Mouse (Mus musculus): Measurements from ENCODE around the gene B3gnt7. TPM values are rescaled to one million over a fixed set of nuclear protein-coding genes. Genes with fewer than 3 reads are reported as not detected.

Gene B3gnt7
- total and polyA plus RNA-seq, 2 experiments: 0.31 TPM; not detected in 1

DNA sequence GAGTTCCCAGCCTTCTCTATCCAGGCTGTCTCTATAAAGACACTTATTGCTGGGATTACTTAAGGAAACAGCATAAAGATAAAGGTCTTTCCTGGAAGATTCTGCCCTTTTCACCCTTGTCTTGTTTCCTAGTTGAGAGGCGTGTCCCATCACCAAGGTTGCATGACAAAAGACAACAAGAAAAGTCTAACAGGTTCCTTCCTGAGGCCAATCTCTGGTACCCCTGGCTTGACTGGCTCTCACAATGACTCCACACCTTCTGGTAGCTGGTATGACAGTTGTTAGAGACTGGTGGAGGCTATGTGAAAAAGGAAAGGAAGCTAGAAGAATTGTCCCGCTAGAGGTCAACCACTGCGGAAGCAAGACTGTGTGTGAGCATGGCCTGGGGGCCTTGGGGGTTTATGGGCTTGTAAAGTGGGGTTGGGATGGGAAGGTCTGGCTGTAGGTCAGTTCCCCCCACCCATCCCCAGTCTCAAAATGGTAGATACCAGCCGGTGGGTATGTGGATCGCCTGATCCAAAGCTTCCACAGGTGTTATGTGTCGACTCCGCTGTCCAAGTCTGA lies 6.7 kb downstream of the B3gnt7 start:
- Histone ChIP-seq H3K27ac (replicated peaks; ENCODE audit: insufficient read depth, low read depth, low read length) (no peak overlapping the region), H3K36me3 (ENCODE audit: control insufficient read depth, insufficient read depth, low read length) (no peaks in the 10 kb centered on the region), H3K4me3 (ENCODE audit: insufficient read depth, low read depth, low read length) (no peak overlapping the region), H3K79me2 (ENCODE audit: control insufficient read depth, insufficient read depth, low read length) (no peaks in the 10 kb centered on the region), H3K4me1 (ENCODE audit: control insufficient read depth, insufficient read depth, low read length) (no peaks in the 10 kb centered on the region), H3K9ac (ENCODE audit: low read depth, low read length) (no peak overlapping the region), H3K27me3 (ENCODE audit: control insufficient read depth, insufficient read depth, low read length) (peaks cover 2% of the 10 kb centered on the region; the same call in 1 of the 2 replicates)
- WGBS: 90% methylated on average over 7 of the region's 7 CpGs
- no peak for DNase-seq (ENCODE audit: extremely low read depth, low read depth, low spot score)
- no peak for TF ChIP-seq POLR2A (IDR thresholded peaks at IDR 0.05; ENCODE audit: extremely low read depth, insufficient read depth, low read length)
- TF ChIP-seq CTCF (IDR thresholded peaks at IDR 0.05; ENCODE audit: low read depth, low read length): no peak

DNA sequence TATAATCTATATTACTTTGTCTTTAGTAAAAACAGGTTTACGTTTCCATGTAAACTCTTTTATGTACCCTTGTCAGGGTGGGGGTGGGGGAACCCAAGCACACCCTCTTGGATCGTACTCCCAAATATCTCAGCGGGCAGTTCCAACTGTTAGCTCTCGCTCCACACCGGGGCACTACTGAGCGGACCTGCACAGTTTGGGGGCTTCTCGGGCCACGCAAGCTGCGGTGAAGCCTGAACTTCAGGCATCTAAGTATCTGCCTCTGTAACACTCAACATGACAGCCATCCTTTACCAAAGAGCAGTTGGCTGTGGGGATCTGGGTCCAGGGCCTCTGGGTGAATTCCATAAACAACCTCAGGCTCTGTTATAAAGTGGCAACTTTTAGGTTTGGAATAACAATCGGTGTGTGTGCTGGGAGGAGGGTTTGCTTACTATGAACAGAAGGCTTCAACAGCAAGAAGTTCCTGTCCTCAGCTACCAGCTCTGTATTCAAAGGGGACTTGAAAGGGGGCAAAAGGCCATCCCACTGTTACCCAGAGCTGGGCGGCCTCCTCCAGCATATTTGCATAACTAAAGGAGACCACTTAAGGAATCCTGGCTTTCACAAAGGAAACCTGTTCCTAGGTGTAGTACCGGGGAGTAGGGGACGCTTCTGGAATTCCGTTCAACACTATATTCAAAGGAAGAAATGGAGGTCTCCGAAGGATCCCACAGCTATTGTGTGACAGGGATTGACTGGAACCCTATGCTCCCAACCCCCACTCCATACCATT lies 8.1 kb downstream of the B3gnt7 start:
- H3K4me3 ChIP-seq (ENCODE audit: insufficient read depth, low read depth, low read length): no peak overlapping the region
- no peaks in the 10 kb centered on the region for H3K36me3 ChIP-seq (ENCODE audit: control insufficient read depth, insufficient read depth, low read length)
- H3K79me2 ChIP-seq (ENCODE audit: control insufficient read depth, insufficient read depth, low read length): no peaks in the 10 kb centered on the region
- no peak overlapping the region for H3K9ac ChIP-seq (ENCODE audit: low read depth, low read length)
- 72% methylated on average over 15 of the region's 15 CpGs for WGBS
- H3K4me1 ChIP-seq (ENCODE audit: control insufficient read depth, insufficient read depth, low read length): no peaks in the 10 kb centered on the region
- H3K27ac ChIP-seq (replicated peaks; ENCODE audit: insufficient read depth, low read depth, low read length): no peak overlapping the region
- TF ChIP-seq POLR2A (IDR thresholded peaks at IDR 0.05; ENCODE audit: extremely low read depth, insufficient read depth, low read length) (no peak), CTCF (IDR thresholded peaks at IDR 0.05; ENCODE audit: low read depth, low read length) (no peak)
- no peak for DNase-seq (ENCODE audit: extremely low read depth, low read depth, low spot score)
- H3K27me3 ChIP-seq (ENCODE audit: control insufficient read depth, insufficient read depth, low read length): peaks cover 2% of the 10 kb centered on the region; the same call in 1 of the 2 replicates

DNA sequence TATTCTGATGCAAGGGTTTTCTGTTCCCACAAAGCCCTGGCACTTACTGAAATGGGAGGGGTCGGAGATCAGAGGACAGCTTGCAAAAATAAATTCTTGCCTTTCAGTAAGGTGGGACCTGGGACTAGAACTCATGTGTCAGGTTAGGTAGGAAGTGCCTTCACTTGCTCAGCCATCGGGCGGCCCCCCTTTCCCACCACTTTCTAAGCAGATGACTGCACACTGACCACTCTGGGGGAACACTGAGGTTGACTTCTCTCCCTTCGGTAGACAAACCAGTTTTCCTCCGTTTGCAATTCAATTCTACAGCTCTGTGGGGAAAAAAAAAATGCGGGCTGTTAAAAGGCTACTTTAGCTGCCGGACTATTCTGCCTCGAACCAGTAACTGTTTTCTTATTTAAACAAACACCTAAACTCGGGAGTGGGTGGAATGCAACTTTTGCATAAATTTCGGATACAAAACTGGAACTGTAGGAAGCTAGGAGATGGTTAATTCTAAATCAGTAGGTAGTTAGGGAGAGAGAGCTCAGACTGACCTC lies 8.9 kb downstream of the B3gnt7 start:
- no peak for DNase-seq (ENCODE audit: extremely low read depth, low read depth, low spot score)
- 57% methylated on average over 10 of the region's 10 CpGs for WGBS
- H3K27me3 ChIP-seq (ENCODE audit: control insufficient read depth, insufficient read depth, low read length): peaks cover 2% of the 10 kb centered on the region; the same call in 1 of the 2 replicates

DNA sequence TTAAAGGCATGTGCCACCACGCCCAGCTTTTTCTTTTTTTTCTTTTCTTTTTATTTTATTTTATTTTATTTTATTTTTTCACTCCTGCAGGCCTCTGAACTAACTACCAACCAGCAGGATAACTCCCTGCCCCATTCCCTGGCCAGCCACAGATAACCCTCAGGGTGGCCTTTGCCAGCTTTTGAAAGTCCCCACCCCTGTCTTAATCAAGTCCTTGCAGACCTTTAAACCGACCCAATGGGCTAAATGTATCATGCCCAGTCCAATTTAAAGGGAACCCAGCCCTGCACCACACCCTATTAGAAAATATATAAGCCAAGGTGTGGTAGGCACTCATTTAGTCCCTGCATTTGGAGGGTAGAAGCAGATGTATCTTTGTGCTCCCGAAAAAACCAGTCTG lies 9.6 kb downstream of the B3gnt7 start:
- H3K27me3 ChIP-seq (ENCODE audit: control insufficient read depth, insufficient read depth, low read length): peaks cover 2% of the 10 kb centered on the region; the same call in 1 of the 2 replicates
- H3K4me3 ChIP-seq (ENCODE audit: insufficient read depth, low read depth, low read length): no peak overlapping the region
- no peaks in the 10 kb centered on the region for H3K36me3 ChIP-seq (ENCODE audit: control insufficient read depth, insufficient read depth, low read length)
- no peaks in the 10 kb centered on the region for H3K4me1 ChIP-seq (ENCODE audit: control insufficient read depth, insufficient read depth, low read length)
- no peaks in the 10 kb centered on the region for H3K79me2 ChIP-seq (ENCODE audit: control insufficient read depth, insufficient read depth, low read length)
- no peak overlapping the region for H3K27ac ChIP-seq (replicated peaks; ENCODE audit: insufficient read depth, low read depth, low read length)
- DNase-seq (ENCODE audit: extremely low read depth, low read depth, low spot score): no peak
- TF ChIP-seq POLR2A (IDR thresholded peaks at IDR 0.05; ENCODE audit: extremely low read depth, insufficient read depth, low read length) (no peak), CTCF (IDR thresholded peaks at IDR 0.05; ENCODE audit: low read depth, low read length) (no peak)
- 87% methylated on average over 3 of the region's 3 CpGs for WGBS
- no peak overlapping the region for H3K9ac ChIP-seq (ENCODE audit: low read depth, low read length)

More for the DNA sequence above, 8.9 kb downstream of the B3gnt7 start:
- Histone ChIP-seq H3K27ac (replicated peaks; ENCODE audit: insufficient read depth, low read depth, low read length) (no peak overlapping the region), H3K4me1 (ENCODE audit: control insufficient read depth, insufficient read depth, low read length) (no peaks in the 10 kb centered on the region), H3K36me3 (ENCODE audit: control insufficient read depth, insufficient read depth, low read length) (no peaks in the 10 kb centered on the region), H3K79me2 (ENCODE audit: control insufficient read depth, insufficient read depth, low read length) (no peaks in the 10 kb centered on the region), H3K4me3 (ENCODE audit: insufficient read depth, low read depth, low read length) (no peak overlapping the region), H3K9ac (ENCODE audit: low read depth, low read length) (no peak overlapping the region)
- no peak for TF ChIP-seq CTCF (IDR thresholded peaks at IDR 0.05; ENCODE audit: low read depth, low read length)
- no peak for TF ChIP-seq POLR2A (IDR thresholded peaks at IDR 0.05; ENCODE audit: extremely low read depth, insufficient read depth, low read length)

DNA sequence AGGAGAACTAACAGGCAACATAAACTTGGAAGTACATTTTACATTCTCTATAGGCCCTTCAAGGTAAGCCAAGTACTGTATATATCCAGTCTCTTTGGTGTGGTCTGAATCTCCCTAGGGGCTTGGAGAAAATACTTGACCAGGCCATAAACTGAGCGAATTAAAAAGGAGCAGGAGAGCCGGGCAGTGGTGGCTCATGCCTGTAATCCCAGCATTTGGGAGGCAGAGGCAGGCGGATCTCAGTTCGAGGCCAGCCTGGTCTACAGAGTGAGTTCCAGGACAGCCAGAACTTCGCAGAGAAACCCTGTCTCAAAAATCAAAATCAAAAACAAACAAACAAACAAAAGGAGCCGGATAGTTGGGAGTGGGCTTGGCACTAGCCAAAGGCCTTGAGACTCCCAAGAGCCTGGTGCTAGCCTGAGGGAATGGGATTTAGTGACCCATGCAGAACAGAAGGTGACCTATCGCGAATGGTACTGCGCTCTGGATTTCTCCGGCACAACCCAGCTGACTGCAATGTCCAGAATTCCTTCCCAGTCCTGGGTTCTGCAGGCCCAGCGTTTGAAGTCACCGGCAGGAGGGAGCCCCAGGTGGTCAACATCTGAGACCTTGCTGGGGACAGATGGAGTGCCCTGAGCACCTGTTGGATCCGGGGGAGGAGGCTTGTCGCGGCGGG lies 10.6 kb downstream of the B3gnt7 start:
- no peak overlapping the region for H3K27ac ChIP-seq (replicated peaks; ENCODE audit: insufficient read depth, low read depth, low read length)
- no peaks in the 10 kb centered on the region for H3K36me3 ChIP-seq (ENCODE audit: control insufficient read depth, insufficient read depth, low read length)
- H3K9ac ChIP-seq (ENCODE audit: low read depth, low read length): no peak overlapping the region
- H3K4me1 ChIP-seq (ENCODE audit: control insufficient read depth, insufficient read depth, low read length): no peaks in the 10 kb centered on the region
- peaks cover 2% of the 10 kb centered on the region; the same call in 1 of the 2 replicates for H3K27me3 ChIP-seq (ENCODE audit: control insufficient read depth, insufficient read depth, low read length)
- H3K79me2 ChIP-seq (ENCODE audit: control insufficient read depth, insufficient read depth, low read length): no peaks in the 10 kb centered on the region
- no peak for TF ChIP-seq POLR2A (IDR thresholded peaks at IDR 0.05; ENCODE audit: extremely low read depth, insufficient read depth, low read length)
- no peak for TF ChIP-seq CTCF (IDR thresholded peaks at IDR 0.05; ENCODE audit: low read depth, low read length)
- H3K4me3 ChIP-seq (ENCODE audit: insufficient read depth, low read depth, low read length): no peak overlapping the region
- DNase-seq (ENCODE audit: extremely low read depth, low read depth, low spot score): no peak
- WGBS: 58% methylated on average over 16 of the region's 16 CpGs

Data from liver, adult 2 months (tissue).